Mouse (Mus musculus) hindbrain, embryonic 10.5 days (tissue): ENCODE results near the gene Lrriq3. TPM values are rescaled to one million over a fixed set of nuclear protein-coding genes. Genes with fewer than 3 reads are reported as not detected.

Experiments used
- DNase-seq: peaks from one replicate; pipeline ENCODE4 v3.0.0-alpha.2; 2017; ENCODE audit warnings: low spot score
- H3K27ac ChIP-seq: fragments of 300-500 bp; sonication (generic); 2 replicates; pipeline ENCODE4 v1.5.1; 2016; ENCODE audit warnings: mild to moderate bottlenecking, moderate library complexity
- H3K27me3 ChIP-seq: fragments of 300-500 bp; sonication (generic); 2 replicates; pipeline ENCODE4 v1.6.1; 2016; ENCODE audit warnings: mild to moderate bottlenecking; ENCODE audit not compliant: poor library complexity, insufficient read depth, severe bottlenecking
- H3K36me3 ChIP-seq: fragments of 300-500 bp; sonication (generic); 2 replicates; pipeline ENCODE4 v1.6.1; 2016; ENCODE audit warnings: mild to moderate bottlenecking, moderate library complexity
- H3K4me1 ChIP-seq: fragments of 300-500 bp; sonication (generic); replicated peaks from 2 replicates; pipeline ENCODE4 v1.6.1; 2016; ENCODE audit warnings: mild to moderate bottlenecking
- H3K4me3 ChIP-seq: fragments of 300-500 bp; sonication (generic); 2 replicates; pipeline ENCODE4 v1.5.1; 2016; ENCODE audit warnings: mild to moderate bottlenecking, moderate library complexity
- H3K9me3 ChIP-seq: fragments of 300-500 bp; sonication (generic); 2 replicates; pipeline ENCODE4 v1.6.1; 2016; ENCODE audit warnings: mild to moderate bottlenecking, moderate library complexity
- WGBS: fragments of 180-500 bp; shearing (Covaris S2); methylation state at CpG from one replicate; pipeline ENCODE4 v1.1.7; 2016; 5-methylcytosine and 5-hydroxymethylcytosine counted together
- polyA plus RNA-seq: library from polyadenylated mRNA; unstranded; fragments of >200 nt; fragmentation: Nextera tagmentation; extraction: Ambion mirVana; gene quantifications from 2 replicates; pipeline ENCODE4 v1.2.1, GENCODE M21; 2016

Lrriq3 gene
- polyA plus RNA-seq = 1.2 and 1.6 TPM in 2 replicates

- Histone ChIP-seq H3K4me3 (peak within 1 kb of the TSS; percentile 65), H3K9me3 (no peaks in the 10 kb centered on the region), H3K27me3 (no peaks in the 10 kb centered on the region), H3K36me3 (no peaks in the 10 kb centered on the region), H3K27ac (peak within 1 kb of the TSS; percentile 92), H3K4me1 (peaks cover 15% of the 10 kb centered on the region)
- under 1% methylated on average over 47 of the region's 47 CpGs for WGBS
- DNase-seq = peak; percentile 97
These were observed at the start of gene Lrriq3, which contains the start of gene Fpgt for GRCm38 (mm10) chr3:155093116-155093956. Gene Lrriq3 (plus strand): TSS chr3:155093434. Gene Fpgt (minus strand): TSS chr3:155093403.

- no peaks in the 10 kb centered on the region for H3K36me3 ChIP-seq
- H3K27me3 ChIP-seq = no peaks in the 10 kb centered on the region
- no peaks in the 10 kb centered on the region for H3K9me3 ChIP-seq
- no peak overlapping the region for H3K4me3 ChIP-seq
- H3K27ac ChIP-seq = no peak overlapping the region
- no peak for DNase-seq
- no peaks in the 10 kb centered on the region for H3K4me1 ChIP-seq
These were observed 41.2 kb upstream of the Lrriq3 start for GRCm38 (mm10) chr3:155052021-155052420.

- WGBS = 75% methylated on average over 1 of the region's 1 CpGs
- Histone ChIP-seq H3K4me3 (no peak overlapping the region), H3K9me3 (no peaks in the 10 kb centered on the region), H3K4me1 (no peaks in the 10 kb centered on the region), H3K27ac (no peak overlapping the region), H3K36me3 (no peaks in the 10 kb centered on the region), H3K27me3 (no peaks in the 10 kb centered on the region)
- no peak for DNase-seq
These were observed 40.0 kb upstream of the Lrriq3 start for GRCm38 (mm10) chr3:155053189-155053588.

- 78% methylated on average over 6 of the region's 6 CpGs for WGBS
- H3K9me3 ChIP-seq = no peaks in the 10 kb centered on the region
- no peaks in the 10 kb centered on the region for H3K4me1 ChIP-seq
- DNase-seq = no peak
- no peak within 1 kb of the TSS for H3K4me3 ChIP-seq
- no peaks in the 10 kb centered on the region for H3K36me3 ChIP-seq
- H3K27me3 ChIP-seq = no peaks in the 10 kb centered on the region
- no peak within 1 kb of the TSS for H3K27ac ChIP-seq
These were observed 37.9 kb upstream of the Lrriq3 start, which contains the start of gene Tnni3k for GRCm38 (mm10) chr3:155055231-155055916. Gene Tnni3k (minus strand): TSS chr3:155055407.

GRCm38 (mm10) chr3:155056606-155057005 is 36.6 kb upstream of the Lrriq3 start:
- Histone ChIP-seq H3K4me3 (no peak overlapping the region), H3K4me1 (no peaks in the 10 kb centered on the region), H3K27me3 (no peaks in the 10 kb centered on the region), H3K9me3 (no peaks in the 10 kb centered on the region), H3K27ac (no peak overlapping the region), H3K36me3 (no peaks in the 10 kb centered on the region)
- no peak for DNase-seq

GRCm38 (mm10) chr3:155057566-155057965 is 35.7 kb upstream of the Lrriq3 start:
- no peaks in the 10 kb centered on the region for H3K27me3 ChIP-seq
- no peaks in the 10 kb centered on the region for H3K9me3 ChIP-seq
- H3K4me3 ChIP-seq = no peak overlapping the region
- H3K4me1 ChIP-seq = no peaks in the 10 kb centered on the region
- no peaks in the 10 kb centered on the region for H3K36me3 ChIP-seq
- DNase-seq = no peak
- no peak overlapping the region for H3K27ac ChIP-seq

GRCm38 (mm10) chr3:155058800-155059448 is 34.3 kb upstream of the Lrriq3 start:
- H3K9me3 ChIP-seq = no peaks in the 10 kb centered on the region
- no peak for DNase-seq
- no peaks in the 10 kb centered on the region for H3K27me3 ChIP-seq
- H3K4me1 ChIP-seq = no peaks in the 10 kb centered on the region
- WGBS = 83% methylated on average over 6 of the region's 6 CpGs
- no peaks in the 10 kb centered on the region for H3K36me3 ChIP-seq
- no peak overlapping the region for H3K27ac ChIP-seq
- no peak overlapping the region for H3K4me3 ChIP-seq

GRCm38 (mm10) chr3:155059449-155059822 is 33.8 kb upstream of the Lrriq3 start:
- no peaks in the 10 kb centered on the region for H3K27me3 ChIP-seq
- no peak for DNase-seq
- H3K36me3 ChIP-seq = no peaks in the 10 kb centered on the region
- no peak overlapping the region for H3K27ac ChIP-seq
- no peaks in the 10 kb centered on the region for H3K9me3 ChIP-seq
- no peak overlapping the region for H3K4me3 ChIP-seq
- H3K4me1 ChIP-seq = no peaks in the 10 kb centered on the region

- no peak for DNase-seq
- H3K36me3 ChIP-seq = no peaks in the 10 kb centered on the region
- no peak overlapping the region for H3K4me3 ChIP-seq
- H3K9me3 ChIP-seq = no peaks in the 10 kb centered on the region
- no peak overlapping the region for H3K27ac ChIP-seq
- H3K4me1 ChIP-seq = no peaks in the 10 kb centered on the region
- H3K27me3 ChIP-seq = no peaks in the 10 kb centered on the region
- 85% methylated on average over 4 of the region's 4 CpGs for WGBS
These were observed 15.3 kb upstream of the Lrriq3 start for GRCm38 (mm10) chr3:155077908-155078307.

GRCm38 (mm10) chr3:155092081-155092480 is 1.2 kb upstream of the Lrriq3 start:
- Histone ChIP-seq H3K27me3 (no peaks in the 10 kb centered on the region), H3K9me3 (no peaks in the 10 kb centered on the region), H3K4me1 (peaks cover 15% of the 10 kb centered on the region), H3K27ac (no peak overlapping the region), H3K4me3 (peak overlapping the region; percentile 65), H3K36me3 (peaks cover 9% of the 10 kb centered on the region)
- WGBS = 93% methylated on average over 6 of the region's 6 CpGs
- DNase-seq = no peak

GRCm38 (mm10) chr3:155099266-155099665 is 6.0 kb downstream of the Lrriq3 start:
- Histone ChIP-seq H3K9me3 (no peaks in the 10 kb centered on the region), H3K27ac (no peak overlapping the region), H3K36me3 (no peaks in the 10 kb centered on the region), H3K4me1 (no peaks in the 10 kb centered on the region), H3K27me3 (no peaks in the 10 kb centered on the region), H3K4me3 (no peak overlapping the region)
- 85% methylated on average over 1 of the region's 1 CpGs for WGBS
- no peak for DNase-seq

GRCm38 (mm10) chr3:155105957-155106356 is 12.7 kb downstream of the Lrriq3 start:
- DNase-seq = no peak
- 60% methylated on average over 1 of the region's 1 CpGs for WGBS
- Histone ChIP-seq H3K9me3 (no peaks in the 10 kb centered on the region), H3K27me3 (no peaks in the 10 kb centered on the region), H3K4me1 (no peaks in the 10 kb centered on the region; the same call in 1 of the 2 replicates), H3K4me3 (no peak overlapping the region), H3K36me3 (no peaks in the 10 kb centered on the region), H3K27ac (no peak overlapping the region)

GRCm38 (mm10) chr3:155137737-155138136 is 44.5 kb downstream of the Lrriq3 start:
- Histone ChIP-seq H3K9me3 (no peaks in the 10 kb centered on the region), H3K36me3 (no peaks in the 10 kb centered on the region), H3K4me1 (no peaks in the 10 kb centered on the region), H3K4me3 (no peak overlapping the region), H3K27ac (no peak overlapping the region), H3K27me3 (no peaks in the 10 kb centered on the region)
- WGBS = 91% methylated on average over 5 of the region's 5 CpGs
- DNase-seq = no peak
